In genomic region chr5:32112206-32112916, GRCm38 (mm10) we compare ENCODE assay signal across 13 mouse cellular contexts. TPM values are rescaled to one million over a fixed set of nuclear protein-coding genes. Genes with fewer than 3 reads are reported as not detected.
DNase-seq lines count a peak whose midpoint lies in the region; ATAC-seq and TF ChIP-seq lines count a peak whose summit lies in the region.
"Had no signal": no experiment of that assay in that cellular context is flagged by ENCODE, and none has a peak within 500 bp of the region (broad histone marks: within the 10 kb centered on the region; RNA-seq: fewer than 3 reads in every experiment).

No protein-coding gene starts in this region.

- H3K4me1 ChIP-seq in lung, postnatal 0 days (ENCODE audit: insufficient read depth, low read depth, low read length), result no peaks in the 10 kb centered on the region
- H3K4me1 ChIP-seq in brown adipose tissue, adult 24 weeks (ENCODE audit: control insufficient read depth, insufficient read depth, insufficient read length, low read length), result peaks cover 3% of the 10 kb centered on the region; the same call in 1 of the 2 replicates
- H3K4me1 ChIP-seq: midbrain, embryonic 12.5 days had no signal

- no peaks in the 10 kb centered on the region for H3K9me3 ChIP-seq in lung, postnatal 0 days (ENCODE audit: low read length)
- H3K9me3 ChIP-seq: midbrain, embryonic 12.5 days had no signal

- 73% methylated on average over 7 of the region's 7 CpGs for WGBS in lung, postnatal 0 days

- H3K27me3 ChIP-seq in lung, postnatal 0 days (replicated peaks; ENCODE audit: insufficient read depth, low read length), result no peaks in the 10 kb centered on the region
- H3K27me3 ChIP-seq: midbrain, embryonic 12.5 days had no signal

- DNase-seq in lung, postnatal 0 days (ENCODE audit: low spot score), result peak; percentile 37
- DNase-seq in lung, postnatal 14 days, result no peak
- no peak for DNase-seq in thymus, postnatal 25 days
- DNase-seq in embryo, embryonic 10 days (ENCODE audit: low spot score), result no peak
- DNase-seq in urinary bladder, postnatal 14 days (ENCODE audit: low spot score), result no peak
- DNase-seq: cerebellum, adult 9-11 months; left cerebral cortex, postnatal 4 days; lung, embryonic 14.5 days had no signal

- H3K36me3 ChIP-seq in lung, postnatal 0 days (ENCODE audit: insufficient read depth, low read length), result no peaks in the 10 kb centered on the region
- H3K36me3 ChIP-seq: midbrain, embryonic 12.5 days had no signal

- ATAC-seq in lung, postnatal 0 days, result 0 out of 2 replicates have a peak, but pooled peaks have one; percentile 25
- peak; percentile 91 for ATAC-seq in megakaryocyte, adult 5-6 weeks (ENCODE audit: poor library complexity, severe bottlenecking)
- ATAC-seq: inflammation-experienced regulatory T-cells, adult 6 months had no signal

- TF ChIP-seq CTCF in lung, postnatal 0 days (IDR thresholded peaks at IDR 0.05), result no peak

- no peak for TF ChIP-seq EP300 in lung, postnatal 0 days (IDR thresholded peaks at IDR 0.05)

- no peak overlapping the region for H3K4me3 ChIP-seq in lung, postnatal 0 days (ENCODE audit: low read depth, low read length)
- H3K4me3 ChIP-seq in brown adipose tissue, adult 24 weeks (ENCODE audit: insufficient read depth, low read depth, low read length), result no peak overlapping the region
- H3K4me3 ChIP-seq: heart, adult 2 months; midbrain, embryonic 12.5 days had no signal

- no peak overlapping the region for H3K4me2 ChIP-seq in lung, postnatal 0 days (replicated peaks; ENCODE audit: low read depth, low read length)
- H3K4me2 ChIP-seq: lung, embryonic 14.5 days; midbrain, embryonic 12.5 days had no signal

- no peak overlapping the region for H3K9ac ChIP-seq in lung, postnatal 0 days (replicated peaks; ENCODE audit: low read depth)
- H3K9ac ChIP-seq: lung, embryonic 14.5 days; midbrain, embryonic 12.5 days had no signal

- 0 out of 2 replicates have a peak overlapping the region, but pooled peaks have one; percentile 5 for H3K27ac ChIP-seq in lung, postnatal 0 days (ENCODE audit: low read length)
- peak overlapping the region; percentile 25; the same call in 1 of the 2 replicates for H3K27ac ChIP-seq in brown adipose tissue, adult 24 weeks (replicated peaks; ENCODE audit: low read depth, low read length)
- H3K27ac ChIP-seq: heart, adult 2 months; midbrain, embryonic 12.5 days had no signal

RNA-seq across cellular contexts. Expression of gene Fosl2, which starts 23.2 kb away (rescaled TPM):
- 7.9 and 8.9 TPM in 2 replicates for polyA plus RNA-seq in lung, postnatal 0 days (2015; fragmentation: Nextera tagmentation; extraction: Ambion mirVana)
- 18.5 and 20.0 TPM in 2 replicates for polyA plus RNA-seq in brown adipose tissue, adult 24 weeks (2012; ENCODE audit: insufficient read depth, insufficient read length, missing spikeins)
- 126 and 128 TPM in 2 replicates for total RNA-seq in megakaryocyte, adult 5-6 weeks (2015)
- total RNA-seq in megakaryocyte, adult 5-6 weeks (2017), result 66.3 and 84.1 TPM in 2 replicates
